Mouse (Mus musculus) left cerebral cortex, adult 18-20 months (tissue): ENCODE results near the gene Cdkl5. TPM values are rescaled to one million over a fixed set of nuclear protein-coding genes. Genes with fewer than 3 reads are reported as not detected.

ENCODE experiments used
- DNase-seq, 2 experiments: peaks; one replicate each; pipeline ENCODE4 v3.0.0; 2021 to 2022; ENCODE audit warnings: low spot score in 2 of 2, mixed read lengths in 1 of 2
- long read RNA-seq, 2 experiments: library from polyadenylated mRNA; stranded (forward); transcript quantifications; one replicate each; pipeline ENCODE4 v2.0.0; 2021
- total RNA-seq, 2 experiments: library from RNA; stranded (reverse); gene quantifications; 2 replicates each; pipeline ENCODE4 v1.2.3; 2021

Gene Cdkl5
- total RNA-seq, result 100 to 1,000 TPM; 139 to 148 TPM
- long read RNA-seq, experiment 1, partial matches to known transcripts, result 0 of 14 reads
- long read RNA-seq, experiment 1, other reads (novel, unspliced or antisense), result 14 of 14 reads
- long read RNA-seq, experiment 2, partial matches to known transcripts, result 1 of 7 reads
- long read RNA-seq, experiment 2, other reads (novel, unspliced or antisense), result 6 of 7 reads

- DNase-seq, result peak; percentile 91 to 94
Observed at GRCm38 (mm10) chrX:160994543-160995121, at the start of gene Cdkl5. Cdkl5 (minus strand) TSS chrX:160994704.

GRCm38 (mm10) chrX:161033235-161033803 lies 38.8 kb upstream of the Cdkl5 start:
- DNase-seq, result peak; percentile 9 to 19

GRCm38 (mm10) chrX:161032423-161032822 lies 37.9 kb upstream of the Cdkl5 start:
- no peak for DNase-seq

- DNase-seq, result no peak
Observed at GRCm38 (mm10) chrX:161030233-161030632, 35.7 kb upstream of the Cdkl5 start.

GRCm38 (mm10) chrX:161024475-161024874 lies 30.0 kb upstream of the Cdkl5 start:
- peak in 1 of 2 experiments; percentile 7 for DNase-seq

GRCm38 (mm10) chrX:161021548-161021947 lies 27.0 kb upstream of the Cdkl5 start:
- no peak for DNase-seq

- DNase-seq, result peak; percentile 25 to 31
Observed at GRCm38 (mm10) chrX:161018179-161018578, 23.7 kb upstream of the Cdkl5 start.

- DNase-seq, result peak in 1 of 2 experiments; percentile 19
Observed at GRCm38 (mm10) chrX:161006272-161006671, 11.8 kb upstream of the Cdkl5 start.

- DNase-seq, result no peak
Observed at GRCm38 (mm10) chrX:160996051-160996450, 1.5 kb upstream of the Cdkl5 start.

- peak; percentile 12 to 44 for DNase-seq
Observed at GRCm38 (mm10) chrX:160995131-160995667, 695 bp upstream of the Cdkl5 start.

GRCm38 (mm10) chrX:160993749-160994539 lies 560 bp downstream of the Cdkl5 start:
- DNase-seq, result peak; percentile 3 to 15

GRCm38 (mm10) chrX:160992703-160993102 lies 1.8 kb downstream of the Cdkl5 start:
- DNase-seq, result no peak

- no peak for DNase-seq
Observed at GRCm38 (mm10) chrX:160990276-160990675, 4.2 kb downstream of the Cdkl5 start.

GRCm38 (mm10) chrX:160977919-160978318 lies 16.6 kb downstream of the Cdkl5 start:
- no peak for DNase-seq

GRCm38 (mm10) chrX:160971991-160972545 lies 22.4 kb downstream of the Cdkl5 start:
- no peak for DNase-seq

GRCm38 (mm10) chrX:160958593-160959131 lies 35.8 kb downstream of the Cdkl5 start:
- no peak for DNase-seq

GRCm38 (mm10) chrX:160949583-160949982 lies 44.9 kb downstream of the Cdkl5 start:
- DNase-seq, result no peak

- DNase-seq, result no peak
Observed at GRCm38 (mm10) chrX:160944722-160945121, 49.8 kb downstream of the Cdkl5 start.

GRCm38 (mm10) chrX:160935541-160935940 lies 59.0 kb downstream of the Cdkl5 start:
- no peak for DNase-seq

GRCm38 (mm10) chrX:160930656-160931055 lies 63.8 kb downstream of the Cdkl5 start:
- no peak for DNase-seq

GRCm38 (mm10) chrX:160928870-160929269 lies 65.6 kb downstream of the Cdkl5 start:
- DNase-seq, result no peak
